8 mouse cellular contexts compared by ENCODE assay signal in genomic region chr19:45177004-45177737, GRCm38 (mm10). TPM values are rescaled to one million over a fixed set of nuclear protein-coding genes. Genes with fewer than 3 reads are reported as not detected.
A peak's percentile ranks its signal among the peaks of the same experiment; 100 is the strongest.
DNase-seq lines count a peak whose midpoint lies in the region; ATAC-seq and TF ChIP-seq lines count a peak whose summit lies in the region.

No protein-coding gene starts in this region.

- H3K9me3 ChIP-seq in ES-E14 (ENCODE audit: control insufficient read depth, insufficient read depth, low read depth, low read length): no peaks in the 10 kb centered on the region
- H3K9me3 ChIP-seq in heart, embryonic 11.5 days (replicated peaks; ENCODE audit: control insufficient read depth, low read length): no peaks in the 10 kb centered on the region
- peaks cover 6% of the 10 kb centered on the region; the same call in 1 of the 2 replicates for H3K9me3 ChIP-seq in kidney, embryonic 16.5 days (ENCODE audit: low read length)
- no peaks in the 10 kb centered on the region for H3K9me3 ChIP-seq in liver, embryonic 13.5 days (replicated peaks)

- H3K9ac ChIP-seq in ES-E14 (ENCODE audit: insufficient read depth, low read depth, low read length, poor library complexity, severe bottlenecking): no peak overlapping the region
- no peak overlapping the region for H3K9ac ChIP-seq in heart, embryonic 11.5 days (ENCODE audit: low read depth, low read length)
- 0 out of 2 replicates have a peak overlapping the region, but pooled peaks have one; percentile 8 for H3K9ac ChIP-seq in kidney, embryonic 16.5 days (replicated peaks; ENCODE audit: low read length)
- H3K9ac ChIP-seq in liver, embryonic 13.5 days: no peak overlapping the region

- peak overlapping the region; percentile 17; the same call in 1 of the 2 replicates for H3K4me2 ChIP-seq in heart, embryonic 11.5 days
- peak overlapping the region; percentile 44 for H3K4me2 ChIP-seq in kidney, embryonic 16.5 days (replicated peaks; ENCODE audit: low read depth, low read length)
- H3K4me2 ChIP-seq in liver, embryonic 13.5 days: peak overlapping the region; percentile 44

- no peak for DNase-seq in ES-E14 (ENCODE audit: low read depth, low spot score)
- peak; percentile 46 for DNase-seq in brain, embryonic 18.5 days (ENCODE audit: low read depth, low spot score)
- DNase-seq in liver, embryonic 13.5 days: no peak
- DNase-seq in natural killer cell, adult 2 months (ENCODE audit: low spot score in 2 of 2): peak; percentile 30 to 39
- DNase-seq in testis, postnatal 14 days (ENCODE audit: low spot score): peak; percentile 71

- H3K4me1 ChIP-seq in ES-E14 (ENCODE audit: control insufficient read depth in 2 of 2, insufficient read depth in 2 of 2, low read length in 2 of 2, poor library complexity in 1 of 2): peaks cover 0 to 2% of the 10 kb centered on the region in 2 experiments; a peak in 1 of 4 replicates
- H3K4me1 ChIP-seq in embryonic fibroblast, embryonic 13.5 days (ENCODE audit: control insufficient read depth, insufficient read depth, low read length): no peaks in the 10 kb centered on the region
- H3K4me1 ChIP-seq in heart, embryonic 11.5 days (ENCODE audit: control insufficient read depth, insufficient read depth, low read length): no peaks in the 10 kb centered on the region; the same call in 1 of the 2 replicates
- H3K4me1 ChIP-seq in kidney, embryonic 16.5 days (ENCODE audit: insufficient read depth, low read length): peaks cover 5% of the 10 kb centered on the region
- peaks cover 15% of the 10 kb centered on the region for H3K4me1 ChIP-seq in liver, embryonic 13.5 days (replicated peaks)

- WGBS in heart, embryonic 11.5 days (ENCODE audit: insufficient replicate concordance): 16% methylated on average over 26 of the region's 26 CpGs
- WGBS in kidney, embryonic 16.5 days: 11% methylated on average over 26 of the region's 26 CpGs
- 23% methylated on average over 26 of the region's 26 CpGs for WGBS in liver, embryonic 13.5 days (ENCODE audit: insufficient replicate concordance)

- in situ Hi-C loops in ES-E14 (cut with MboI; ENCODE audit: low sequenced_read_pairs in 2 of 2, unreplicated experiment in 2 of 2): no loop called here

- no peak for TF ChIP-seq POLR2A in embryonic fibroblast, embryonic 13.5 days (IDR thresholded peaks at IDR 0.05; ENCODE audit: low read depth, low read length)

- no peaks in the 10 kb centered on the region for H3K36me3 ChIP-seq in ES-E14 (ENCODE audit: control insufficient read depth, insufficient read depth, low read length, poor library complexity, severe bottlenecking)
- no peaks in the 10 kb centered on the region for H3K36me3 ChIP-seq in heart, embryonic 11.5 days (ENCODE audit: control insufficient read depth, insufficient read depth, low read length)
- H3K36me3 ChIP-seq in kidney, embryonic 16.5 days (ENCODE audit: insufficient read depth, low read length): no peaks in the 10 kb centered on the region
- H3K36me3 ChIP-seq in liver, embryonic 13.5 days: no peaks in the 10 kb centered on the region

- no peak; the same call in 1 of the 2 replicates for ATAC-seq in heart, embryonic 11.5 days (replicated peaks; ENCODE audit: insufficient number of reproducible peaks, low FRiP score, low TSS enrichment)
- ATAC-seq in kidney, embryonic 16.5 days (ENCODE audit: low FRiP score, low TSS enrichment): peak; percentile 42; the same call in 1 of the 2 replicates
- no peak for ATAC-seq in liver, embryonic 13.5 days (ENCODE audit: low read depth)

- peak; percentile 84 for TF ChIP-seq CTCF in embryonic fibroblast, embryonic 13.5 days (IDR thresholded peaks at IDR 0.05; ENCODE audit: borderline replicate concordance, insufficient read depth, low read length)

- no peak overlapping the region for H3K27ac ChIP-seq in ES-E14 (ENCODE audit: insufficient read depth, low read depth, low read length, poor library complexity, severe bottlenecking)
- no peak overlapping the region for H3K27ac ChIP-seq in embryonic fibroblast, embryonic 13.5 days (ENCODE audit: insufficient read depth, low read length)
- no peak overlapping the region for H3K27ac ChIP-seq in heart, embryonic 11.5 days (ENCODE audit: low read depth, low read length)
- H3K27ac ChIP-seq in kidney, embryonic 16.5 days (ENCODE audit: low read length): no peak overlapping the region
- H3K27ac ChIP-seq in liver, embryonic 13.5 days: no peak overlapping the region

- H3K27me3 ChIP-seq in heart, embryonic 11.5 days (ENCODE audit: control insufficient read depth, insufficient read depth, low read length): 0 out of 2 replicates have a peak, but pooled peaks cover 4% of the 10 kb centered on the region
- peaks cover 8% of the 10 kb centered on the region; the same call in 1 of the 2 replicates for H3K27me3 ChIP-seq in kidney, embryonic 16.5 days (ENCODE audit: insufficient read depth, low read length)
- H3K27me3 ChIP-seq in liver, embryonic 13.5 days: peaks cover 4% of the 10 kb centered on the region; the same call in 1 of the 2 replicates

- peak overlapping the region in 1 of 2 experiments; percentile 10; a peak in 1 of 4 replicates for H3K4me3 ChIP-seq in ES-E14 (ENCODE audit: insufficient read depth in 1 of 2, low read depth in 1 of 2, low read length in 2 of 2, poor library complexity in 1 of 2, severe bottlenecking in 1 of 2)
- H3K4me3 ChIP-seq in embryonic fibroblast, embryonic 13.5 days (ENCODE audit: insufficient read depth, low read length): no peak overlapping the region
- no peak overlapping the region for H3K4me3 ChIP-seq in heart, embryonic 11.5 days (ENCODE audit: low read depth, low read length)
- H3K4me3 ChIP-seq in kidney, embryonic 16.5 days (ENCODE audit: low read length): no peak overlapping the region
- no peak overlapping the region for H3K4me3 ChIP-seq in liver, embryonic 13.5 days (replicated peaks)

TF ChIP-seq in ES-E14, 5 proteins besides CTCF, POLR2A, EP300 and RAD21:
- TF ChIP-seq CHD2 (IDR thresholded peaks at IDR 0.05; ENCODE audit: low read depth, low read length) (no peak), ZC3H11A (IDR thresholded peaks at IDR 0.05; ENCODE audit: borderline replicate concordance, low read depth, low read length) (peak; percentile 54; the same call in 1 of the 2 replicates)

RNA-seq across cellular contexts. Expression of gene Tlx1, which starts 26.7 kb away (rescaled TPM):
- 0.21 and 0.36 TPM in 2 replicates for total RNA-seq in ES-E14 (2012; rRNA removed)
- polyA plus RNA-seq in embryonic fibroblast, embryonic 13.5 days (2011; ENCODE audit: insufficient read length, low read depth, missing spikeins): not detected in 2 replicates
- 0.45 and 1.0 TPM in 2 replicates for polyA plus RNA-seq in heart, embryonic 11.5 days (2014; fragmentation: Nextera tagmentation; extraction: Ambion mirVana)
- not detected in 2 replicates for polyA plus RNA-seq in kidney, embryonic 16.5 days (2015; fragmentation: Nextera tagmentation; extraction: Ambion mirVana)
- not detected in 2 replicates for polyA plus RNA-seq in liver, embryonic 13.5 days (2015; fragmentation: Nextera tagmentation; extraction: Ambion mirVana)

RNA-seq across cellular contexts. Expression of gene Lbx1, which starts 58.4 kb away (rescaled TPM):
- total RNA-seq in ES-E14 (2012; rRNA removed): 0.16 and 0.22 TPM in 2 replicates
- not detected in 2 replicates for polyA plus RNA-seq in embryonic fibroblast, embryonic 13.5 days (2011; ENCODE audit: insufficient read length, low read depth, missing spikeins)
- polyA plus RNA-seq in heart, embryonic 11.5 days (2014; fragmentation: Nextera tagmentation; extraction: Ambion mirVana): 0.08 and 0.16 TPM in 2 replicates
- not detected in 2 replicates for polyA plus RNA-seq in kidney, embryonic 16.5 days (2015; fragmentation: Nextera tagmentation; extraction: Ambion mirVana)
- 0.05 TPM in 1 of 2 replicates, not detected in the other for polyA plus RNA-seq in liver, embryonic 13.5 days (2015; fragmentation: Nextera tagmentation; extraction: Ambion mirVana)

Comparison
In these comparisons a context has a peak if more than half of its experiments do, and no peak if none do; other contexts are left out.
1. DNase-seq: peak in brain, embryonic 18.5 days (single experiment), natural killer cell, adult 2 months (2 of 2) and testis, postnatal 14 days (single experiment); none in ES-E14 (single experiment) and liver, embryonic 13.5 days (single experiment).
2. Peak in every context shown above with its lines, with median percentiles within 50 percentile points of each other: H3K4me2 ChIP-seq.